Mouse (Mus musculus) myocyte (in vitro differentiated cells): Measurements from ENCODE around the gene Irgm1. TPM values are rescaled to one million over a fixed set of nuclear protein-coding genes. Genes with fewer than 3 reads are reported as not detected.
"Not testable (repeated sequence)": the region's sequence is repeated elsewhere in the genome, so short reads cannot be mapped to it uniquely, and the experiment has no call there.

Experiments
- H3K27me3 ChIP-seq: one replicate; pipeline ENCODE4 v1.6.1; 2011; ENCODE audit not compliant: control insufficient read depth, insufficient read depth, insufficient read length
- H3K36me3 ChIP-seq: one replicate; pipeline ENCODE4 v1.6.1; 2011; ENCODE audit not compliant: control insufficient read depth, insufficient read depth
- H3K4me2 ChIP-seq: one replicate; pipeline ENCODE4 v1.6.1; 2011; ENCODE audit warnings: low read depth, control low read depth
- H3K4me3 ChIP-seq: one replicate; pipeline ENCODE4 v1.5.1; 2011; ENCODE audit warnings: mild to moderate bottlenecking, control low read depth, moderate library complexity
- H3K79me2 ChIP-seq: one replicate; pipeline ENCODE4 v1.6.1; 2011; ENCODE audit not compliant: control insufficient read depth, insufficient read depth
- H3ac ChIP-seq: one replicate; pipeline ENCODE4 v1.6.1; 2011; ENCODE audit not compliant: control insufficient read depth, insufficient read length
- CEBPB ChIP-seq: IDR thresholded peaks from 2 replicates; pipeline ENCODE4 v1.6.1; 2011; ENCODE audit warnings: mild to moderate bottlenecking, moderate library complexity; ENCODE audit not compliant: poor library complexity, insufficient read depth, severe bottlenecking
- E2F4 ChIP-seq: IDR thresholded peaks from one replicate; pipeline ENCODE4 v1.6.1; 2011; ENCODE audit warnings: mild to moderate bottlenecking, control low read depth, moderate library complexity; ENCODE audit not compliant: insufficient read depth
- MAX ChIP-seq: IDR thresholded peaks from one replicate; pipeline ENCODE4 v1.6.1; 2011; ENCODE audit warnings: low read depth, mild to moderate bottlenecking, control low read depth
- MYOD1 ChIP-seq, 3 experiments: IDR thresholded peaks; one replicate each; pipeline ENCODE4 v1.6.1; 2011; ENCODE audit warnings: control low read depth in 2 of 3, low read depth in 2 of 3, mild to moderate bottlenecking in 2 of 3, moderate library complexity in 1 of 3; ENCODE audit not compliant: insufficient read length in 2 of 3, control insufficient read depth in 1 of 3
- MYOG ChIP-seq, 3 experiments: IDR thresholded peaks; one replicate each; pipeline ENCODE4 v1.6.1; 2011; ENCODE audit warnings: control low read depth in 2 of 3, low read depth in 2 of 3, mild to moderate bottlenecking in 2 of 3; ENCODE audit not compliant: insufficient read length in 2 of 3, control insufficient read depth in 1 of 3, insufficient read depth in 1 of 3
- POLR2A ChIP-seq: IDR thresholded peaks from one replicate; pipeline ENCODE4 v1.6.1; 2011; ENCODE audit warnings: low read depth, mild to moderate bottlenecking, control low read depth, moderate library complexity; ENCODE audit not compliant: insufficient read length
- POLR2AphosphoS2 ChIP-seq: IDR thresholded peaks from one replicate; pipeline ENCODE4 v1.6.1; 2011; ENCODE audit warnings: low read depth, control low read depth; ENCODE audit not compliant: insufficient read length
- REST ChIP-seq: IDR thresholded peaks from one replicate; pipeline ENCODE4 v1.6.1; 2011; ENCODE audit warnings: mild to moderate bottlenecking, control low read depth, moderate library complexity; ENCODE audit not compliant: insufficient read depth, insufficient read length
- SRF ChIP-seq: IDR thresholded peaks from one replicate; pipeline ENCODE4 v1.6.1; 2011; ENCODE audit warnings: low read depth; ENCODE audit not compliant: control insufficient read depth, insufficient read length
- TCF12 ChIP-seq: IDR thresholded peaks from one replicate; pipeline ENCODE4 v1.6.1; 2011; ENCODE audit warnings: mild to moderate bottlenecking, control low read depth; ENCODE audit not compliant: poor library complexity, insufficient read depth, severe bottlenecking
- TCF3 ChIP-seq: IDR thresholded peaks from one replicate; pipeline ENCODE4 v1.6.1; 2011; ENCODE audit warnings: low read depth, control low read depth; ENCODE audit not compliant: insufficient read length
- USF1 ChIP-seq: IDR thresholded peaks from one replicate; pipeline ENCODE4 v1.6.1; 2011; ENCODE audit warnings: low read depth, mild to moderate bottlenecking, control low read depth, moderate library complexity
- polyA plus RNA-seq: library from polyadenylated mRNA; unstranded; fragments of >200 nt; fragmentation: generic; extraction: Trizol; gene quantifications from one replicate; pipeline ENCODE4 v1.2.1, GENCODE M21; 2012; ENCODE audit warnings: missing spikeins

The Irgm1 gene
- polyA plus RNA-seq, 1 experiment, result 6.9 TPM

DNA sequence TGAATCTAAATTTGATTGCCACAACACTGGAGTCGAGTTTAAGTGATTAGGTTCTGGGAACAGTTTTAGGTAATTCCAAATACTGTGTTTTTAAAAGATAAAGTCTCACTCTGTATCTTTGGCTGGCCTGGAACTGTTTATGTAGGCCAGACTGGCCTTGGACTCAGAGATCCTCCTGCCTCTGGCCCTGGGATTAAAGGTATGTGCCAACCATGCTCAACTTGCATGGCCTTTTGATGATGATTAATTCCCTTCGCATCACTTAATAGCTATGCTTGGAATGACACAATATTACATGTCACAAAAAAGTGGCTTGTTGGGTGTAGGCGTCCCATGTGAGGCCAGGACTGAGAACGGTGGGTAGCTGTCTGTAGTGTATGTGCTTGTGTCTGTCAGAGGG, 19.3 kb downstream of the Irgm1 start:
- H3K36me3 ChIP-seq, result no peaks in the 10 kb centered on the region
- no peak overlapping the region for H3ac ChIP-seq
- peak overlapping the region; percentile 53 for H3K4me3 ChIP-seq
- no peaks in the 10 kb centered on the region for H3K27me3 ChIP-seq
- TF ChIP-seq SRF (no peak), MYOD1 (IDR thresholded peaks at IDR 0.05; ENCODE audit: control insufficient read depth in 1 of 3, insufficient read length in 2 of 3, low read depth in 2 of 3) (no peak), USF1 (no peak), MYOG (IDR thresholded peaks at IDR 0.05; ENCODE audit: control insufficient read depth in 1 of 3, insufficient read depth in 1 of 3, insufficient read length in 2 of 3, low read depth in 2 of 3) (no peak), POLR2A (no peak), E2F4 (no peak), MAX (no peak), TCF3 (no peak), REST (no peak), CEBPB (no peak), POLR2AphosphoS2 (no peak), TCF12 (no peak)
- peak overlapping the region; percentile 93 for H3K4me2 ChIP-seq
- H3K79me2 ChIP-seq, result no peaks in the 10 kb centered on the region

DNA sequence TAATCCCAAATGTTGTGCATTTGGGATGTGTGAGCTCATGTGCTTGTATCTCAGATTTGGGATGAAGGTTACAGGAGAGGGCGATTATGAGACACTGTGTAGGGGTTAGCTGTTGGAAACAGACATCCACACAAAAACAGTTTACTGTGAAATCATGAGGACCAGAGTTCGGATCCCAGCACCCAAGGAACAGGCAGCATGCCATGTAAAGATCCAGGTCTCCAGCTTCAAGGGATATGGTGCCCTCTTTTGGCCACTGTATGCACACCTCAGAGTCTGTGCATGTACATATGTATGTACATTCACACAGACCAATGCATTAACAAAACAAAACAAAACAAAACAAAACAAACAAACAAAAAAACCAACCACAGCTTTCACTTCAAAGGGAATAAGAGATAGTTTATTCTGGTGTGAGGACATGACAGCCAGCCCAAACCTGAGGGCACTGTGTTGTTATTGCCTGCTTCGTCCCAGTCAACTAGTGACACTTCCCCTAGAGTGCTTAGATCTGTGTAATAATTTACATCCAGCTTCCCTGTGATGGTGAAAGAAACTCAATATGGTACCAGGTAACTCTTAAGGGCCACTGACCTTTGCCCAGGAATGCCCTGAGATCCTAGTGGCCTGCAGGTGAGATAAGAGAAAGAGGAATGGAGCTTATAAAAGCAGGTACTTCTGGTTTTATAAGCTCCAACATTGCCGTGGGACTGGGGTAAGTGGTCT, 20.1 kb downstream of the Irgm1 start:
- no peak overlapping the region for H3ac ChIP-seq
- no peak overlapping the region for H3K4me2 ChIP-seq
- no peaks in the 10 kb centered on the region for H3K36me3 ChIP-seq
- TF ChIP-seq MYOG (IDR thresholded peaks at IDR 0.05; ENCODE audit: control insufficient read depth in 1 of 3, insufficient read depth in 1 of 3, insufficient read length in 2 of 3, low read depth in 2 of 3) (no peak), MAX (no peak), REST (no peak), CEBPB (no peak), MYOD1 (IDR thresholded peaks at IDR 0.05; ENCODE audit: control insufficient read depth in 1 of 3, insufficient read length in 2 of 3, low read depth in 2 of 3) (no peak), USF1 (no peak), SRF (no peak), TCF12 (no peak), TCF3 (no peak), POLR2AphosphoS2 (no peak)
- H3K79me2 ChIP-seq, result no peaks in the 10 kb centered on the region
- no peak overlapping the region for H3K4me3 ChIP-seq
- no peaks in the 10 kb centered on the region for H3K27me3 ChIP-seq

DNA sequence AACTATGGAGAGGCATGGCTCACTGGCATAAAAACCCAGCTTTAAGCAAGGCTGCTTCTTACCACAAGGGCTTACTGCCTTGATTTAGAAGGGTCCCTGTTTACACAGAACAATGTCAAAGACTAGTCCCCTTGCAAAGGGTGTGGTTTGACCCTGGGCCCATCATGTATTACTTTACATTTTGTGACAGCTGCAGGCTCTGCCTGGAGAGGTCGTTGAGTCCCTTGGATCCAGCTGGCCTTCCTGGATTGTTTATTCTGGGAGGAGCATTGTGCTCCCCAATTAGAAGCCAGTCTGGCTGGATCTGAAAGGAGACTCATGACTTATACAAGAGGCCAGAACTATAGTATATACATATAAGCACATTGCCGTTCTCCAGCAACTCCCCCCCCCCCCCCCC, 21.2 kb downstream of the Irgm1 start:
- no peaks in the 10 kb centered on the region for H3K36me3 ChIP-seq
- no peak overlapping the region for H3K4me2 ChIP-seq
- H3ac ChIP-seq, result no peak overlapping the region
- no peaks in the 10 kb centered on the region for H3K79me2 ChIP-seq
- H3K27me3 ChIP-seq, result no peaks in the 10 kb centered on the region
- TF ChIP-seq TCF12 (no peak), MYOD1 (IDR thresholded peaks at IDR 0.05; ENCODE audit: control insufficient read depth in 1 of 3, insufficient read length in 2 of 3, low read depth in 2 of 3) (peak in 1 of 3 experiments; percentile 62), POLR2AphosphoS2 (no peak)
- no peak overlapping the region for H3K4me3 ChIP-seq

DNA sequence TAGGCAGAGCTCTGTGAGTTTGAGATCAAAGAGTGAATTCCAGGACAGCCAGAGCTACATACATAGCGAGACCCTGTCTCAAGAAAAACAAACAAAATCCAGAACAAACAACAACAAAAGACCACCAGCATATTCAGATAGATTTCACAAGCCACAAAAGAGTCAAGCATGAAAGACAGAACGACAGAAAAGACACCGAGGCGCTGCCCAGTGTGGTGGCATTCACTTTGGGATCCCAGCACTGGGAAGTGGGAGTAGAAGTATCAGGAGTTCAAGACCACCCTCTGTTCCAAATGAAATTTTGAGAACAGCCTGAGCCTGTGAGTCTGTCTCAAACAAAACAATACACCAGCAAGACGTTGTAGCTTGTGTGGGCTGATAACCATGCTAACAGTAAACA, 24.6 kb downstream of the Irgm1 start:
- Histone ChIP-seq H3K4me2 (no peak overlapping the region), H3K4me3 (no peak overlapping the region), H3ac (no peak overlapping the region), H3K27me3 (no peaks in the 10 kb centered on the region), H3K79me2 (no peaks in the 10 kb centered on the region), H3K36me3 (no peaks in the 10 kb centered on the region)
- TF ChIP-seq MYOG (IDR thresholded peaks at IDR 0.05; ENCODE audit: control insufficient read depth in 1 of 3, insufficient read depth in 1 of 3, insufficient read length in 2 of 3, low read depth in 2 of 3) (no peak), SRF (no peak), MYOD1 (IDR thresholded peaks at IDR 0.05; ENCODE audit: control insufficient read depth in 1 of 3, insufficient read length in 2 of 3, low read depth in 2 of 3) (no peak), CEBPB (no peak), MAX (no peak), TCF3 (no peak), POLR2AphosphoS2 (no peak), USF1 (no peak), E2F4 (no peak), TCF12 (no peak), POLR2A (no peak), REST (no peak)

DNA sequence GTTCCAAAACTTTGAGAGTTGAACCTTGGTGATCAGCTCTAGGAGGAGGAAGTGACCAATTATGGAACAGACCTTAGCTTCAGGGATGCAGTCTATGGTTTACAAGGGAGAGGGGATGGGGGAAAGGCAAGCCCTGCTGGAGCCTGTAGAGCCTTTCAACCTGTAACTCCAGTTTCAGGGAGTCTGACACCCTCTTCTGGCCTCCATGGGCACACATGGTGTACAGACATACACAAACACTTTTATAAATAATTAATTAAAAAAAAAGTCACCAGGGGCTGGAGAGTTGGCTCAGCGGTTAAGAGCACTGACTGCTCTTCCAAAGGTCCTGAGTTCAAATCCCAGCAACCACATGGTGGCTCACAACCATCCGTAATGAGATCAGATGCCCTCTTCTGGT, 25.1 kb downstream of the Irgm1 start:
- not testable (repeated sequence) for H3K36me3 ChIP-seq, H3K4me2 ChIP-seq, H3K27me3 ChIP-seq

More for the DNA sequence above, 25.1 kb downstream of the Irgm1 start:
- H3K79me2 ChIP-seq, H3ac ChIP-seq, H3K4me3 ChIP-seq: not testable (repeated sequence)
